ENCODE assay signal across 29 mouse cellular contexts in the genomic region with DNA sequence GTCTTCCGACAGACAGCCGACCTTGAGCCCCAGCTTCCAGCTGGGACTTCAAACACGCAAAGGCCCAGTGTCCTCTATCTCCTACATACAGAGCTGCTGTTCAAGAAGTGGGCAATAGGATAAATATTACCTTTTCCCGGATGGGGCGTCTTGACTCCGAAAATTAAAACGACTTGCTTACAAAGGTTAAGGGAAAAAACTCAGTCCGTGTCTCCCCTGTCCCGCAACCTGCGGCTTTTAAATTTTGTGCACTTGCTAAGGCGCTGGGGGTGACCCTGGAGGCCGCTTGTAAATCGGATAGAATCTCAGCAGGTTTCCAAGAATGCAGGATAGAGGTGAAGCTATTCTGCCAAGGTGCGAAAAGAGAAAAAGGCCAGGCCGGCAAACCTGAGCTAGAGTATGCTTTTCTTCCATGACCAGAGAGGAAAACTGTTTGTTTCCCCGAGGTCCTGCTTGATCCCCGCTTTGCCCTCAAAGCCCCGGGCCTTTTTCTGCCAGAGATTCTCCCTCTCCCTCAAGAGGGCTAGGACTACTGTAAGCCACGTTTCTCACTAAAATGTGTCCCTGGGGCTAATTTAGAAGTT. TPM values are rescaled to one million over a fixed set of nuclear protein-coding genes. Genes with fewer than 3 reads are reported as not detected.
A peak's percentile ranks its signal among the peaks of the same experiment; 100 is the strongest.
DNase-seq lines count a peak whose midpoint lies in the region; ATAC-seq lines count a peak whose summit lies in the region.
"Had no signal": no experiment of that assay in that cellular context is flagged by ENCODE, and none has a peak within 500 bp of the region (broad histone marks: within the 10 kb centered on the region; RNA-seq: fewer than 3 reads in every experiment).

No protein-coding gene starts in this region.

- H3K27me3 ChIP-seq in hindbrain, embryonic 11.5 days (ENCODE audit: control insufficient read depth, insufficient read depth, low read length) = peaks cover 71% of the 10 kb centered on the region
- H3K27me3 ChIP-seq in hindbrain, embryonic 16.5 days (replicated peaks; ENCODE audit: control insufficient read depth, insufficient read depth, low read length) = peaks cover 62% of the 10 kb centered on the region

- H3K4me3 ChIP-seq in hindbrain, embryonic 11.5 days (ENCODE audit: low read depth, low read length) = no peak overlapping the region
- H3K4me3 ChIP-seq in hindbrain, embryonic 16.5 days (ENCODE audit: low read length) = no peak overlapping the region
- H3K4me3 ChIP-seq: embryonic facial prominence, embryonic 12.5 days; erythroblast, embryonic 14.5 days; gastrocnemius, adult 2 months; heart, embryonic 12.5 days; megakaryocyte, embryonic 14.5 days; stomach, embryonic 15.5 days had no signal

- intact Hi-C loops in heart, postnatal 25 days (cut with DNase I) = no loop called here

- no peaks in the 10 kb centered on the region for H3K9me3 ChIP-seq in hindbrain, embryonic 11.5 days (ENCODE audit: control insufficient read depth, low read length)
- no peaks in the 10 kb centered on the region for H3K9me3 ChIP-seq in hindbrain, embryonic 16.5 days (ENCODE audit: control insufficient read depth, low read length)
- H3K9me3 ChIP-seq: embryonic facial prominence, embryonic 12.5 days; heart, embryonic 12.5 days; megakaryocyte, embryonic 14.5 days; stomach, embryonic 15.5 days had no signal

- DNase-seq in embryo, embryonic 10.5 days (ENCODE audit: low spot score) = peak; percentile 53
- no peak for DNase-seq in embryo, embryonic 11 days
- peak; percentile 61 for DNase-seq in hindbrain, embryonic 11.5 days (ENCODE audit: low spot score)
- peak; percentile 3 for DNase-seq in right cerebral cortex, postnatal 4 days
- no peak for DNase-seq in right cerebral cortex, postnatal 25 days
- no peak for DNase-seq in kidney, postnatal 14 days
- no peak for DNase-seq in heart, postnatal 25 days (ENCODE audit: low spot score)
- DNase-seq: adrenal gland, postnatal 14 days; cerebellum, adult 11 months; gastrocnemius, adult 2 months; heart, postnatal 14 days; kidney, adult 9 months; kidney, postnatal 36 days; liver, postnatal 0 days; right cerebral cortex, postnatal 14 days; thymus, adult 18-20 months; thymus, postnatal 4 days had no signal

- H3K36me3 ChIP-seq in hindbrain, embryonic 11.5 days (ENCODE audit: control insufficient read depth, insufficient read depth, low read length) = no peaks in the 10 kb centered on the region
- no peaks in the 10 kb centered on the region for H3K36me3 ChIP-seq in hindbrain, embryonic 16.5 days (ENCODE audit: control insufficient read depth, insufficient read depth, low read length)
- H3K36me3 ChIP-seq: embryonic facial prominence, embryonic 12.5 days; heart, embryonic 12.5 days; stomach, embryonic 15.5 days had no signal

- no peak for ATAC-seq in hindbrain, embryonic 11.5 days (ENCODE audit: low FRiP score)
- ATAC-seq in hindbrain, embryonic 16.5 days = no peak
- ATAC-seq: liver, postnatal 0 days; Patski had no signal

- peaks cover 4% of the 10 kb centered on the region; the same call in 1 of the 2 replicates for H3K4me1 ChIP-seq in hindbrain, embryonic 11.5 days (replicated peaks; ENCODE audit: control insufficient read depth, insufficient read depth, low read length)
- H3K4me1 ChIP-seq in hindbrain, embryonic 16.5 days (ENCODE audit: control insufficient read depth, insufficient read depth, low read depth, low read length) = no peaks in the 10 kb centered on the region; the same call in 1 of the 2 replicates

- no peak overlapping the region for H3K27ac ChIP-seq in hindbrain, embryonic 11.5 days (ENCODE audit: low read depth, low read length)
- no peak overlapping the region for H3K27ac ChIP-seq in hindbrain, embryonic 16.5 days (ENCODE audit: low read depth, low read length)
- H3K27ac ChIP-seq: embryonic facial prominence, embryonic 12.5 days; gastrocnemius, adult 2 months; stomach, embryonic 15.5 days had no signal

- WGBS in hindbrain, embryonic 11.5 days = 1% methylated on average over 19 of the region's 19 CpGs
- WGBS in hindbrain, embryonic 16.5 days = 3% methylated on average over 19 of the region's 19 CpGs

- H3K4me2 ChIP-seq in hindbrain, embryonic 11.5 days (replicated peaks; ENCODE audit: low read depth, low read length) = no peak overlapping the region
- no peak overlapping the region for H3K4me2 ChIP-seq in hindbrain, embryonic 16.5 days (ENCODE audit: low read length)
- H3K4me2 ChIP-seq: embryonic facial prominence, embryonic 12.5 days; heart, embryonic 12.5 days; stomach, embryonic 15.5 days had no signal

- H3K9ac ChIP-seq in hindbrain, embryonic 11.5 days (ENCODE audit: low read depth, low read length) = no peak overlapping the region
- H3K9ac ChIP-seq in hindbrain, embryonic 16.5 days (ENCODE audit: low read depth, low read length) = no peak overlapping the region
- H3K9ac ChIP-seq: embryonic facial prominence, embryonic 12.5 days; heart, embryonic 12.5 days; liver, postnatal 0 days; stomach, embryonic 15.5 days had no signal

RNA-seq across cellular contexts. Expression of a gene that starts 2.1 kb away (rescaled TPM):
- polyA plus RNA-seq in hindbrain, embryonic 11.5 days (2014; fragmentation: Nextera tagmentation; extraction: Ambion mirVana) = 0.09 TPM in 1 of 2 replicates, not detected in the other
- polyA plus RNA-seq in hindbrain, embryonic 16.5 days (2015; fragmentation: Nextera tagmentation; extraction: Ambion mirVana) = not detected in 2 replicates
- total RNA-seq in heart, postnatal 25 days (2021) = not detected
- total RNA-seq: adrenal gland, postnatal 14 days; gastrocnemius, adult 2 months; granulocyte monocyte progenitor cell, adult 5-6 weeks; heart, postnatal 14 days; left cerebral cortex, adult 18-20 months; left cerebral cortex, postnatal 36 days; liver, adult 2 months; neutrophil, adult 5-6 weeks had no signal
- polyA plus RNA-seq: erythroblast, embryonic 14.5 days; heart, embryonic 12.5 days; liver, adult 2 months; liver, postnatal 0 days; Patski; stomach, embryonic 15.5 days had no signal

RNA-seq across cellular contexts. Expression of a gene that starts 2.9 kb away (rescaled TPM):
- 2.1 TPM in 2 replicates for polyA plus RNA-seq in hindbrain, embryonic 11.5 days (2014; fragmentation: Nextera tagmentation; extraction: Ambion mirVana)
- polyA plus RNA-seq in hindbrain, embryonic 16.5 days (2015; fragmentation: Nextera tagmentation; extraction: Ambion mirVana) = 5.5 and 9.4 TPM in 2 replicates
- total RNA-seq in heart, postnatal 25 days (2021) = under 1 TPM; 0.28 to 0.55 TPM
- total RNA-seq: gastrocnemius, adult 2 months; liver, adult 2 months had no signal
- polyA plus RNA-seq: erythroblast, embryonic 14.5 days; liver, adult 2 months; Patski had no signal

Comparison
In these comparisons a context has a peak if more than half of its experiments do, and no peak if none do; other contexts are left out.
1. DNase-seq: peak in embryo, embryonic 10.5 days (single experiment), hindbrain, embryonic 11.5 days (single experiment) and right cerebral cortex, postnatal 4 days (single experiment); none in embryo, embryonic 11 days (single experiment), right cerebral cortex, postnatal 25 days (single experiment), kidney, postnatal 14 days (single experiment) and heart, postnatal 25 days (single experiment).